21 mouse cellular contexts compared by ENCODE assay signal in the genomic region with DNA sequence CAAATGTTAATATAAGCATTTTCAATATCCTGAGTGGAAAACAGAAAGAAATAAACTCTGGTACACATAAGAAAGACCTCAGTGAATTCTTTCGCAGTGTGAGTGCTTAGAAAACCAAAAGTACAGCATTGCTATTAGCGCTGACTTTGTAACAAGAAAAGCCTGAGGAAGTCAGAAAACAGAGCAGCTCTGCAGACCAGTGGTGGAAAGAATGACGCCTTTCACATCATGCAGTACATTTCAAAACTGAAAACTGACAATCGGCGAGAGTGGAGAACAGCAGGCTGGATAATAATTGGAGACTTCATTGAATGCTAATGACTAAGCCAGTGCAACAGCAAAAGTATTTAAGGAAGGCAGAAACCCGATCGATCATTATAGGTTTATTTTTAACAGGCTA.
DNase-seq lines count a peak whose midpoint lies in the region; ATAC-seq lines count a peak whose summit lies in the region.
"Had no signal": no experiment of that assay in that cellular context is flagged by ENCODE, and none has a peak within 500 bp of the region (broad histone marks: within the 10 kb centered on the region; RNA-seq: fewer than 3 reads in every experiment).

No protein-coding gene starts in this region.

- peak; percentile 60 for ATAC-seq in frontal cortex, adult (ENCODE audit: low TSS enrichment)
- ATAC-seq: activated CD4-positive, CD25-positive, alpha-beta regulatory T cell, adult 4 months; intestine, embryonic 15.5 days had no signal

- DNase-seq in frontal cortex, postnatal 10 days (ENCODE audit: low spot score in 2 of 2), result no peak
- DNase-seq in layer of hippocampus, adult 9-10 months (ENCODE audit: low spot score), result peak; percentile 22
- DNase-seq in layer of hippocampus, postnatal 10 days (ENCODE audit: low spot score in 2 of 2), result no peak
- DNase-seq in retina, embryonic 14.5 days (ENCODE audit: low spot score), result peak; percentile 10
- no peak for DNase-seq in retina, postnatal 1 day
- DNase-seq in telencephalon, adult 2 months (ENCODE audit: low read depth, low spot score), result peak; percentile 33
- DNase-seq in ovary, adult 18-20 months (ENCODE audit: low spot score), result no peak
- DNase-seq: adrenal gland, adult 8-10 months; cerebellum, adult 2 months; cerebellum, postnatal 25 days; gastrocnemius, postnatal 25 days; heart, adult 18-20 months; heart, postnatal 10 days; kidney, postnatal 25 days; lung, embryonic 14.5 days; right cerebral cortex, postnatal 25 days; spleen, adult 18-20 months; thymus, postnatal 25 days had no signal

Comparison
In these comparisons a context has a peak if more than half of its experiments do, and no peak if none do; other contexts are left out.
1. DNase-seq: peak in layer of hippocampus, adult 9-10 months (single experiment), retina, embryonic 14.5 days (single experiment) and telencephalon, adult 2 months (single experiment); none in frontal cortex, postnatal 10 days (0 of 2), layer of hippocampus, postnatal 10 days (0 of 2), retina, postnatal 1 day (single experiment) and ovary, adult 18-20 months (single experiment).